8 mouse cellular contexts compared by ENCODE assay signal in genomic region chr1:134560801-134561769, GRCm38 (mm10). TPM values are rescaled to one million over a fixed set of nuclear protein-coding genes. Genes with fewer than 3 reads are reported as not detected.
DNase-seq lines count a peak whose midpoint lies in the region; TF ChIP-seq lines count a peak whose summit lies in the region.

No protein-coding gene starts in this region.

- H3K9me3 ChIP-seq in ES-Bruce4 (replicated peaks; ENCODE audit: control insufficient read depth, insufficient read depth, low read length, poor library complexity, severe bottlenecking): no peaks in the 10 kb centered on the region
- no peaks in the 10 kb centered on the region for H3K9me3 ChIP-seq in forebrain, embryonic 10.5 days

- peak; percentile 52 for DNase-seq in adrenal gland, postnatal 14 days
- DNase-seq in forebrain, embryonic 10.5 days (ENCODE audit: extremely low spot score, low spot score): peak; percentile 61
- peak; percentile 34 to 37 for DNase-seq in heart, postnatal 36 days
- DNase-seq in layer of hippocampus, adult 8-10 months (ENCODE audit: low spot score in 2 of 2): peak; percentile 13 to 17
- DNase-seq in lung, postnatal 10 days: peak; percentile 50
- DNase-seq in right cerebral cortex, postnatal 14 days: peak; percentile 48
- peak; percentile 60 for DNase-seq in yolk sac, embryonic 10.5 days (ENCODE audit: low spot score)

- intact Hi-C loops in heart, postnatal 36 days (cut with DNase I): loop anchor here (2.0 to 5.0 kb wide), 2 partner anchors 42 to 199 kb away; partner anchors contain the start of gene Tmem183a

- H3K4me3 ChIP-seq in ES-Bruce4 (ENCODE audit: low read depth, low read length): peak overlapping the region; percentile 62
- peak overlapping the region; percentile 100 for H3K4me3 ChIP-seq in forebrain, embryonic 10.5 days

- peak overlapping the region; percentile 36 for H3K27ac ChIP-seq in ES-Bruce4 (ENCODE audit: insufficient read depth, low read length)
- H3K27ac ChIP-seq in forebrain, embryonic 10.5 days: peak overlapping the region; percentile 98

- no peak for TF ChIP-seq EP300 in ES-Bruce4 (IDR thresholded peaks at IDR 0.05; ENCODE audit: insufficient read depth, low read depth, low read length)

- TF ChIP-seq POLR2A in ES-Bruce4 (IDR thresholded peaks at IDR 0.05; ENCODE audit: insufficient read depth, low read length): no peak

- no peaks in the 10 kb centered on the region for H3K27me3 ChIP-seq in ES-Bruce4 (ENCODE audit: control insufficient read depth, insufficient read depth, low read length, poor library complexity, severe bottlenecking)
- H3K27me3 ChIP-seq in forebrain, embryonic 10.5 days (ENCODE audit: poor library complexity, severe bottlenecking): no peaks in the 10 kb centered on the region

- TF ChIP-seq CTCF in ES-Bruce4 (IDR thresholded peaks at IDR 0.05; ENCODE audit: low read depth, low read length): no peak

- H3K9ac ChIP-seq in ES-Bruce4 (ENCODE audit: low read depth, poor library complexity, severe bottlenecking): peak overlapping the region; percentile 99

- WGBS in forebrain, embryonic 10.5 days: under 1% methylated on average over 63 of the region's 76 CpGs

- peaks cover 8% of the 10 kb centered on the region for H3K4me1 ChIP-seq in ES-Bruce4 (ENCODE audit: control insufficient read depth, insufficient read depth, low read length)
- H3K4me1 ChIP-seq in forebrain, embryonic 10.5 days: peaks cover 43% of the 10 kb centered on the region

- H3K36me3 ChIP-seq in ES-Bruce4 (ENCODE audit: control insufficient read depth, insufficient read depth, low read length, poor library complexity, severe bottlenecking): no peaks in the 10 kb centered on the region
- H3K36me3 ChIP-seq in forebrain, embryonic 10.5 days (replicated peaks): no peaks in the 10 kb centered on the region

RNA-seq across cellular contexts. Expression of gene Kdm5b, which starts 1.1 kb away (rescaled TPM):
- polyA plus RNA-seq in ES-Bruce4 (2011; ENCODE audit: insufficient read depth, insufficient read length, low read depth, missing spikeins): 161 and 181 TPM in 2 replicates
- total RNA-seq in adrenal gland, postnatal 14 days (2021): 42.0 and 44.0 TPM in 2 replicates
- polyA plus RNA-seq in forebrain, embryonic 10.5 days (2016; fragmentation: Nextera tagmentation; extraction: Ambion mirVana): 60.6 and 62.1 TPM in 2 replicates
- total RNA-seq in heart, postnatal 36 days (2021): 10 to 100 TPM; 17.2 to 17.7 TPM
- total RNA-seq in layer of hippocampus, adult 8-10 months (2022): 10 to 100 TPM; 66.4 to 81.0 (median 72.1) TPM

RNA-seq across cellular contexts. Expression of gene Mgat4e, which starts 11.6 kb away (rescaled TPM):
- 1.3 and 1.6 TPM in 2 replicates for polyA plus RNA-seq in ES-Bruce4 (2011; ENCODE audit: insufficient read depth, insufficient read length, low read depth, missing spikeins)
- total RNA-seq in adrenal gland, postnatal 14 days (2021): not detected in 2 replicates
- not detected in 2 replicates for polyA plus RNA-seq in forebrain, embryonic 10.5 days (2016; fragmentation: Nextera tagmentation; extraction: Ambion mirVana)
- total RNA-seq in heart, postnatal 36 days (2021): not detected
- total RNA-seq in layer of hippocampus, adult 8-10 months (2022): not detected

Comparison
In these comparisons a context has a peak if more than half of its experiments do, and no peak if none do; other contexts are left out.
1. Peak in every context shown above with its lines: DNase-seq, H3K4me3 ChIP-seq and H3K27ac ChIP-seq.